Mouse (Mus musculus): ENCODE measurements around the gene 9430097D07Rik. TPM values are rescaled to one million over a fixed set of nuclear protein-coding genes. Genes with fewer than 3 reads are reported as not detected.
A peak's percentile ranks its signal among the peaks of the same experiment; 100 is the strongest.

Gene 9430097D07Rik
- total and polyA plus RNA-seq, 2 experiments from 2014 or later: 0.16 to 0.69 TPM

GRCm38 (mm10) chr2:32590224-32590623, 14.7 kb upstream of the 9430097D07Rik start:
- Histone ChIP-seq H3K4me3 (ENCODE audit: low read depth, low read length) (no peak overlapping the region), H3K9ac (replicated peaks; ENCODE audit: low read length, poor library complexity, severe bottlenecking) (no peak overlapping the region), H3K27me3 (ENCODE audit: insufficient read depth, low read length) (no peaks in the 10 kb centered on the region), H3K4me1 (ENCODE audit: insufficient read depth, low read length) (peaks cover 16% of the 10 kb centered on the region), H3K9me3 (ENCODE audit: low read length) (no peaks in the 10 kb centered on the region), H3K27ac (ENCODE audit: low read depth, low read length) (no peak overlapping the region), H3K36me3 (ENCODE audit: insufficient read depth, low read length) (peaks cover 28% of the 10 kb centered on the region), H3K4me2 (ENCODE audit: low read depth, low read length, poor library complexity, severe bottlenecking) (no peak overlapping the region)
- no peak for TF ChIP-seq CTCF (IDR thresholded peaks at IDR 0.05)
- DNase-seq (ENCODE audit: low spot score) (no peak), ATAC-seq (ENCODE audit: low FRiP score) (no peak)
- WGBS: 84% methylated on average over 10 of the region's 10 CpGs

DNA sequence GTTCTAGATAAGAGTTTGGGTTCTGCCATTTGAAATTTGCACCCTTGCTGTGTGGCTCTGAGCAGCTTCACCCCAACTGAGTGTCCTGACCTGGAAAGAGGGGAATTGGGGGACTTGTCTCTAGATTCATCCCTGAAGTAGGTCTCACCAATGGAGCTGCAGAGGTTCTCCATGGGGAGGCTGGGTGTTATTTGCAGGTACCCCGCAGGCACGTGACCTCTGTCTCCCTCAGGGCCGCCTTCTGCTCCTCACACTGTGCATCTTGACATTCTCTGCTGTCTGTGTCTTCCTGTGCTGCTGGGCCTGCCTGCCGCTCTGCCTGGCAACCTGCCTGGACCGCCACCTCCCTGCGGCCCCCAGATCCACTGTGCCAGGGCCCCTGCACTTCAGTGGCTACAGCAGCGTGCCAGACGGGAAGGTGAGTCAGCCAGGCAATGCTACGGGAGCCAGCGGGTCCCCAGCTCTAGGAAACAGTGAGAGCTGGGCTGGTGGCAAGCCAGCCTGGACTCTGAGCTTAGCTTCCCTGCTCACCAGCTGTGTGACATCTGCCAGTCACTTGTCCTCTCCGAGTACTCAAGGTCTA, 13.8 kb upstream of the 9430097D07Rik start:
- H3K4me3 ChIP-seq (ENCODE audit: low read depth, low read length): no peak overlapping the region
- peaks cover 20% of the 10 kb centered on the region for H3K36me3 ChIP-seq (ENCODE audit: insufficient read depth, low read length)
- no peak overlapping the region for H3K9ac ChIP-seq (replicated peaks; ENCODE audit: low read length, poor library complexity, severe bottlenecking)
- no peak overlapping the region for H3K4me2 ChIP-seq (ENCODE audit: low read depth, low read length, poor library complexity, severe bottlenecking)
- H3K9me3 ChIP-seq (ENCODE audit: low read length): no peaks in the 10 kb centered on the region
- DNase-seq (ENCODE audit: low spot score) (peak; percentile 66), ATAC-seq (ENCODE audit: low FRiP score) (no peak)
- TF ChIP-seq CTCF (IDR thresholded peaks at IDR 0.05): no peak
- peaks cover 16% of the 10 kb centered on the region for H3K4me1 ChIP-seq (ENCODE audit: insufficient read depth, low read length)
- 63% methylated on average over 11 of the region's 11 CpGs for WGBS
- H3K27me3 ChIP-seq (ENCODE audit: insufficient read depth, low read length): no peaks in the 10 kb centered on the region
- no peak overlapping the region for H3K27ac ChIP-seq (ENCODE audit: low read depth, low read length)

GRCm38 (mm10) chr2:32587731-32588321, 12.3 kb upstream of the 9430097D07Rik start:
- peak overlapping the region; percentile 54 for H3K4me2 ChIP-seq (ENCODE audit: low read depth, low read length, poor library complexity, severe bottlenecking)
- H3K27me3 ChIP-seq (ENCODE audit: insufficient read depth, low read length): no peaks in the 10 kb centered on the region
- ATAC-seq (ENCODE audit: low FRiP score) (no peak), DNase-seq (ENCODE audit: low spot score) (no peak)
- H3K9ac ChIP-seq (replicated peaks; ENCODE audit: low read length, poor library complexity, severe bottlenecking): peak overlapping the region; percentile 64; the same call in 1 of the 2 replicates
- H3K9me3 ChIP-seq (ENCODE audit: low read length): no peaks in the 10 kb centered on the region
- H3K27ac ChIP-seq (ENCODE audit: low read depth, low read length): no peak overlapping the region
- H3K4me3 ChIP-seq (ENCODE audit: low read depth, low read length): peak overlapping the region; percentile 61
- peaks cover 11% of the 10 kb centered on the region; the same call in 1 of the 2 replicates for H3K36me3 ChIP-seq (ENCODE audit: insufficient read depth, low read length)
- 54% methylated on average over 9 of the region's 9 CpGs for WGBS
- TF ChIP-seq CTCF (IDR thresholded peaks at IDR 0.05): no peak
- H3K4me1 ChIP-seq (ENCODE audit: insufficient read depth, low read length): peaks cover 16% of the 10 kb centered on the region

- peaks cover 16% of the 10 kb centered on the region for H3K4me1 ChIP-seq (ENCODE audit: insufficient read depth, low read length)
- DNase-seq (ENCODE audit: low spot score) (peak; percentile 95), ATAC-seq (ENCODE audit: low FRiP score) (peak; percentile 72)
- H3K27ac ChIP-seq (ENCODE audit: low read depth, low read length): peak within 1 kb of the TSS; percentile 32; the same call in 1 of the 2 replicates
- 0 out of 2 replicates have a peak, but pooled peaks cover 6% of the 10 kb centered on the region for H3K36me3 ChIP-seq (ENCODE audit: insufficient read depth, low read length)
- TF ChIP-seq CTCF (IDR thresholded peaks at IDR 0.05): peak; percentile 69
- H3K9me3 ChIP-seq (ENCODE audit: low read length): no peaks in the 10 kb centered on the region
- peak within 1 kb of the TSS; percentile 54 for H3K4me2 ChIP-seq (ENCODE audit: low read depth, low read length, poor library complexity, severe bottlenecking)
- under 1% methylated on average over 36 of the region's 38 CpGs for WGBS
- H3K9ac ChIP-seq (replicated peaks; ENCODE audit: low read length, poor library complexity, severe bottlenecking): peak within 1 kb of the TSS; percentile 64
- no peaks in the 10 kb centered on the region for H3K27me3 ChIP-seq (ENCODE audit: insufficient read depth, low read length)
- H3K4me3 ChIP-seq (ENCODE audit: low read depth, low read length): peak within 1 kb of the TSS; percentile 61
These were observed 11.4 kb upstream of the 9430097D07Rik start, which contains the start of gene St6galnac4 for GRCm38 (mm10) chr2:32586871-32587351. Gene St6galnac4 (plus strand): TSS chr2:32587095.

GRCm38 (mm10) chr2:32585149-32585714, 9.7 kb upstream of the 9430097D07Rik start:
- ATAC-seq (ENCODE audit: low FRiP score) (no peak), DNase-seq (ENCODE audit: low spot score) (no peak)
- no peak overlapping the region for H3K27ac ChIP-seq (ENCODE audit: low read depth, low read length)
- 0 out of 2 replicates have a peak, but pooled peaks cover 3% of the 10 kb centered on the region for H3K36me3 ChIP-seq (ENCODE audit: insufficient read depth, low read length)
- H3K9me3 ChIP-seq (ENCODE audit: low read length): no peaks in the 10 kb centered on the region
- no peak overlapping the region for H3K4me2 ChIP-seq (ENCODE audit: low read depth, low read length, poor library complexity, severe bottlenecking)
- TF ChIP-seq CTCF (IDR thresholded peaks at IDR 0.05): no peak
- H3K27me3 ChIP-seq (ENCODE audit: insufficient read depth, low read length): no peaks in the 10 kb centered on the region
- no peak overlapping the region for H3K4me3 ChIP-seq (ENCODE audit: low read depth, low read length)
- H3K4me1 ChIP-seq (ENCODE audit: insufficient read depth, low read length): peaks cover 16% of the 10 kb centered on the region
- H3K9ac ChIP-seq (replicated peaks; ENCODE audit: low read length, poor library complexity, severe bottlenecking): no peak overlapping the region
- 87% methylated on average over 7 of the region's 7 CpGs for WGBS

All from midbrain, postnatal 0 days (tissue).